Mouse (Mus musculus) cortical plate, adult 2 months (tissue): ENCODE data around the gene Gcc2. TPM values are rescaled to one million over a fixed set of nuclear protein-coding genes. Genes with fewer than 3 reads are reported as not detected.

ENCODE experiments used
- H3K27ac ChIP-seq: fragments of 200-500 bp; 2 replicates; pipeline ENCODE4 v1.5.1; 2012; ENCODE audit warnings: low read length, control low read depth, inconsistent platforms; ENCODE audit not compliant: insufficient read depth
- H3K4me1 ChIP-seq: fragments of 200-500 bp; 2 replicates; pipeline ENCODE4 v1.6.1; 2011; ENCODE audit warnings: low read length; ENCODE audit not compliant: control insufficient read depth, insufficient read depth
- H3K4me3 ChIP-seq: fragments of 200-500 bp; 2 replicates; pipeline ENCODE4 v1.5.1; 2011; ENCODE audit warnings: mild to moderate bottlenecking, low read length, control low read depth; ENCODE audit not compliant: insufficient read depth
- CTCF ChIP-seq: fragments of 200-500 bp; IDR thresholded peaks from 2 replicates; pipeline ENCODE4 v1.5.1; 2011; ENCODE audit warnings: mild to moderate bottlenecking, control low read depth, low read length; ENCODE audit not compliant: insufficient read depth; ENCODE audit errors: extremely low read depth
- POLR2A ChIP-seq: fragments of 200-500 bp; IDR thresholded peaks from 2 replicates; pipeline ENCODE4 v1.6.1; 2011; ENCODE audit warnings: mild to moderate bottlenecking, low read length, control low read depth; ENCODE audit not compliant: insufficient read depth; ENCODE audit errors: extremely low read depth
- polyA plus RNA-seq: library from polyadenylated mRNA; depleted of rRNA; stranded (reverse); fragments of >200 nt; gene quantifications from 2 replicates; pipeline ENCODE4 v1.2.3, GENCODE M21; 2012; rRNA removed

The Gcc2 gene
- polyA plus RNA-seq, 1 experiment = 58.9 TPM

DNA sequence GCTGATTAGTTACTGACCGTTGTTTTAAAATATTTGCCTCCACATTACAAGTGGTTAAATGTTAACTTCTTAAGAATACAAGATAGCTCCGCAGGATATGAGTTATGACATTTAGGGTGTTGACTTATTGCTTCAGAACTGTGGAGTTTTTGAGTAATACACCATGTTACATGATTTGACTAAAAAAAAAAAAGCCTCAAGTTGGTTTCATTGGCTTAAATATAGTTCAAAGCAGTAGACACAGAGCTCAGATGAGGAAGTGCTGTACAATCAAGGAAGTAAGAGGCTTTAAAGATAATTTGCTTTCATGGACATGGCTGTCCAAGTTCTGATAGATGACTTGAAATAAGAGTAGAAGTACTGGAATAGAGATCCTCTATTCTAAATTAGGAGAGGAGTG is 96.4 kb downstream of the Gcc2 start:
- TF ChIP-seq CTCF = no peak
- no peak for TF ChIP-seq POLR2A
- Histone ChIP-seq H3K27ac (no peak overlapping the region), H3K4me3 (no peak overlapping the region), H3K4me1 (peaks cover 3% of the 10 kb centered on the region; the same call in 1 of the 2 replicates)

- Histone ChIP-seq H3K27ac (no peak overlapping the region), H3K4me3 (no peak overlapping the region), H3K4me1 (peaks cover 3% of the 10 kb centered on the region; the same call in 1 of the 2 replicates)
- no peak for TF ChIP-seq POLR2A
- no peak for TF ChIP-seq CTCF
These were observed 97.1 kb downstream of the Gcc2 start for GRCm38 (mm10) chr10:58352364-58352763.

- no peak overlapping the region for H3K4me3 ChIP-seq
- no peak overlapping the region for H3K27ac ChIP-seq
- TF ChIP-seq CTCF (no peak), POLR2A (no peak)
- peaks cover 3% of the 10 kb centered on the region; the same call in 1 of the 2 replicates for H3K4me1 ChIP-seq
These were observed 99.3 kb downstream of the Gcc2 start for GRCm38 (mm10) chr10:58354561-58354960.

Other genes starting within 250 kb of the Gcc2 start
- not detected in 2 replicates for gene AW822073, start 30.6 kb upstream of the Gcc2 start, polyA plus RNA-seq
- 0.06 and 0.09 TPM in 2 replicates for gene Duxf3, start 22.8 kb upstream of the Gcc2 start, polyA plus RNA-seq
- 0.06 and 0.08 TPM in 2 replicates for gene Gm4981, start 18.8 kb upstream of the Gcc2 start, polyA plus RNA-seq
- gene Lims1, start 68.0 kb downstream of the Gcc2 start, polyA plus RNA-seq = 18.3 and 19.9 TPM in 2 replicates
- 18.1 TPM in 2 replicates for gene Ranbp2, start 191.4 kb downstream of the Gcc2 start, polyA plus RNA-seq
- gene Ccdc138, start 242.5 kb downstream of the Gcc2 start, polyA plus RNA-seq = 2.9 and 3.1 TPM in 2 replicates